Mouse (Mus musculus): Measurements from ENCODE around the gene Syna. TPM values are rescaled to one million over a fixed set of nuclear protein-coding genes. Genes with fewer than 3 reads are reported as not detected.

Syna gene
- not detected for total RNA-seq (2021)

GRCm38 (mm10) chr5:134560071-134560449 is at the start of gene Syna:
Gene Syna (minus strand): TSS chr5:134560171.
- intact Hi-C loops (cut with DNase I): no loop called here
- no peak for DNase-seq

GRCm38 (mm10) chr5:134607121-134607520 is 47.1 kb upstream of the Syna start:
- intact Hi-C loops (cut with DNase I): no loop called here
- DNase-seq: no peak

- intact Hi-C loops (cut with DNase I): no loop called here
Measured at GRCm38 (mm10) chr5:134606314-134606713, 46.3 kb upstream of the Syna start.

GRCm38 (mm10) chr5:134604376-134604775 is 44.4 kb upstream of the Syna start:
- intact Hi-C loops (cut with DNase I): no loop called here
- no peak for DNase-seq

More at GRCm38 (mm10) chr5:134606314-134606713, 46.3 kb upstream of the Syna start:
- no peak for DNase-seq

- DNase-seq: peak; percentile 68
Measured at GRCm38 (mm10) chr5:134597711-134598110, 37.7 kb upstream of the Syna start.

GRCm38 (mm10) chr5:134593093-134593492 is 33.1 kb upstream of the Syna start:
- intact Hi-C loops (cut with DNase I): no loop called here
- DNase-seq: no peak

More at GRCm38 (mm10) chr5:134597711-134598110, 37.7 kb upstream of the Syna start:
- intact Hi-C loops (cut with DNase I): no loop called here

- DNase-seq: peak; percentile 27
- intact Hi-C loops (cut with DNase I): no loop called here
Measured at GRCm38 (mm10) chr5:134592026-134592581, 32.1 kb upstream of the Syna start.

GRCm38 (mm10) chr5:134589900-134590299 is 29.9 kb upstream of the Syna start:
- intact Hi-C loops (cut with DNase I): loop anchor here (10.0 kb wide), 1 partner anchor 195 kb away; no protein-coding TSS in a partner anchor
- DNase-seq: no peak

GRCm38 (mm10) chr5:134584798-134585197 is 24.8 kb upstream of the Syna start:
- no peak for DNase-seq
- intact Hi-C loops (cut with DNase I): loop anchor here (5.0 to 10.0 kb wide), 2 partner anchors 92 to 190 kb away; no protein-coding TSS in a partner anchor

GRCm38 (mm10) chr5:134583884-134584213 is 23.9 kb upstream of the Syna start:
- intact Hi-C loops (cut with DNase I): loop anchor here (5.0 to 10.0 kb wide), 2 partner anchors 92 to 189 kb away; no protein-coding TSS in a partner anchor
- DNase-seq: no peak

GRCm38 (mm10) chr5:134583006-134583883 is 23.3 kb upstream of the Syna start:
- intact Hi-C loops (cut with DNase I): loop anchor here (5.0 to 10.0 kb wide), 2 partner anchors 91 to 188 kb away; no protein-coding TSS in a partner anchor
- DNase-seq: no peak

- intact Hi-C loops (cut with DNase I): loop anchor here (5.0 to 10.0 kb wide), 2 partner anchors 90 to 188 kb away; no protein-coding TSS in a partner anchor
- peak; percentile 97 for DNase-seq
Measured at GRCm38 (mm10) chr5:134582221-134582907, 22.4 kb upstream of the Syna start.

GRCm38 (mm10) chr5:134581146-134581545 is 21.2 kb upstream of the Syna start, which contains the start of gene Rfc2:
Gene Rfc2 (plus strand): TSS chr5:134581366.
- intact Hi-C loops (cut with DNase I): loop anchor here (5.0 to 10.0 kb wide), 2 partner anchors 89 to 186 kb away; no protein-coding TSS in a partner anchor

GRCm38 (mm10) chr5:134579135-134579534 is 19.2 kb upstream of the Syna start:
- intact Hi-C loops (cut with DNase I): no loop called here
- no peak for DNase-seq

More at GRCm38 (mm10) chr5:134581146-134581545, 21.2 kb upstream of the Syna start, which contains the start of gene Rfc2:
- no peak for DNase-seq

- no peak for DNase-seq
- intact Hi-C loops (cut with DNase I): no loop called here
Measured at GRCm38 (mm10) chr5:134577534-134577933, 17.6 kb upstream of the Syna start.

- intact Hi-C loops (cut with DNase I): no loop called here
- no peak for DNase-seq
Measured at GRCm38 (mm10) chr5:134576517-134577220, 16.7 kb upstream of the Syna start.

- DNase-seq: no peak
- intact Hi-C loops (cut with DNase I): no loop called here
Measured at GRCm38 (mm10) chr5:134575833-134576232, 15.9 kb upstream of the Syna start.

- no peak for DNase-seq
- intact Hi-C loops (cut with DNase I): no loop called here
Measured at GRCm38 (mm10) chr5:134572508-134573214, 12.7 kb upstream of the Syna start.

GRCm38 (mm10) chr5:134571730-134572507 is 11.9 kb upstream of the Syna start:
- intact Hi-C loops (cut with DNase I): no loop called here
- DNase-seq: peak; percentile 40

Data from left cerebral cortex, postnatal 4 days (tissue).